Mouse (Mus musculus): ENCODE results near the gene Fblim1.
A peak's percentile ranks its signal among the peaks of the same experiment; 100 is the strongest.

Fblim1 gene

GRCm38 (mm10) chr4:141600364-141600763 lies 5.5 kb downstream of the Fblim1 start:
- no peak for DNase-seq (ENCODE audit: low read depth, low spot score)

DNA sequence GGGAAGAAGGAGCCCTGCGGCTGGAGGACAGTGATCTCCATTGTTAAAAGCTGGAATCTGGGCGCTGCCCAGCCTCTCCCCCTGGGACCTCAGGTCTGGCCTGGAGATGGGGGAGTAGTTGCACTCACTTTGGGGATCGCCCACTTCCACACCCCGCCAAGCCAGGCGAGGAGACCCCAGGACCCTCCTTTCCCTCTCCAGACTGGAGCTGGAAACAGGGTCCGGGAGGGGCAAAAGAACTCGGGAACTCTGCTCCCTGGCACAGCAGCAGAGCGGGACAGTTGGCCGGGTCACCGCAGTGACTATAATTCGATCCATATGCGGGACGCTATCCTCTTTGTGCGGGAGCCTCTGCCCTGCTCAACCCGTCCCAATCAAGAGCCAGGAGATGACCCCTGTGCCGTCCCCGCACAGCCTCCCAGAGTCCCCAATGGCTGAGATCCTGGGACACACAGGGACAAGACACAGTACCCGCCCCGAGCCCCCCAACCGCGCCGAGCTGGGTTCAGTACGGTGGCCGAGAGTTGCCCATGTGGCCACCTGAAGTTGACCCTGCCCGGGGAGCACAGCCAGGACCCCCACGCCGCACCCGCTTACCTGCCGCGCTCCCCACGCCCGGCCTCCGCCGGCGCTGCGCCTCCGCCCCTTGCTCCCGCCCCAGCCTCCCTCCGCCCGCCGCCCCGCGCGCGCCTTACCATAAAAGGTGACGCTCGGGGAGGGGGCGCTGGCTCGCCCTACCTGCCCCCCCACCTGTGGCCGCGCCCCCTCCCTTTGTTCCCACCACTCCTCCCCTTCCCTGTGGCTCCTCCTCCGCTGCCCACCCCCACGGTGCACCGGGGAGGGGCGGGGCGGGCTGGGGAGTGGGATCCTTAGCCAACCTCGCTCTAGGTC lies 6.4 kb downstream of the Fblim1 start:
- DNase-seq (ENCODE audit: low read depth, low spot score): no peak

GRCm38 (mm10) chr4:141598894-141599250 lies 7.0 kb downstream of the Fblim1 start:
- DNase-seq (ENCODE audit: low read depth, low spot score): no peak

DNA sequence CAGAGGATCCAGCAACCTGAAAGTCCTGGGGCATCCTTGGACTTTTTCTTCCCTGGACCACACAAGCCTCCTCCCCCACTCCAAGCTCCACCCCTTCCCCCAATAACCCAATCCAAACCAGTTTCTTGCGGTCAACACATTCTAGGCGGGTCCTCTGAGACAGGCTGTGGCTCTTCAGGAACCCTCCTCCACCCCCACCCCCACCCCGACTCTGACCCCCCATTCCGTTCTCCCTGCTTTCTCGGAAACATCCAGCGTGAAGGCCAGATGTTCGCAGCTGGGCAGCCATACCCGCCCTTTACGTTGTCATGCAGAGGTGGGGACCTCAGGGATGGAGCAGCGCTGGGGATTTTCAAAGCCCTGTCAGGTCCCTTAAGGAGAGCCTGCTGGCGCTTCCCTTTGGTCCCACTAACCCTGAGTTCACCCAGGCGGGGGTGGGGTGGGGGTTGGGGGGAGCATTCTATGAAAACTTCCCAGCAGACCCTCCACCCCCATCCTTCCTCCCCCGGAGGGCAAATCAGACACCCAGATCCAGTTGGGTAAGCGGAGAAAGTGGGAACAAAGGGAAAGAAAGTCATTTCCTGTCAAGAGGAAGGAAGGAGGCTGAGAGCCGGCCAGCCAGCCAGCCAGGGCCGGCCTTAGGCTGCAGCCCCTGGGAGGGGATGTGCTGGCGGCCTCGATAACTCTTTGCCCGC lies 7.5 kb downstream of the Fblim1 start:
- DNase-seq (ENCODE audit: low read depth, low spot score): no peak

DNA sequence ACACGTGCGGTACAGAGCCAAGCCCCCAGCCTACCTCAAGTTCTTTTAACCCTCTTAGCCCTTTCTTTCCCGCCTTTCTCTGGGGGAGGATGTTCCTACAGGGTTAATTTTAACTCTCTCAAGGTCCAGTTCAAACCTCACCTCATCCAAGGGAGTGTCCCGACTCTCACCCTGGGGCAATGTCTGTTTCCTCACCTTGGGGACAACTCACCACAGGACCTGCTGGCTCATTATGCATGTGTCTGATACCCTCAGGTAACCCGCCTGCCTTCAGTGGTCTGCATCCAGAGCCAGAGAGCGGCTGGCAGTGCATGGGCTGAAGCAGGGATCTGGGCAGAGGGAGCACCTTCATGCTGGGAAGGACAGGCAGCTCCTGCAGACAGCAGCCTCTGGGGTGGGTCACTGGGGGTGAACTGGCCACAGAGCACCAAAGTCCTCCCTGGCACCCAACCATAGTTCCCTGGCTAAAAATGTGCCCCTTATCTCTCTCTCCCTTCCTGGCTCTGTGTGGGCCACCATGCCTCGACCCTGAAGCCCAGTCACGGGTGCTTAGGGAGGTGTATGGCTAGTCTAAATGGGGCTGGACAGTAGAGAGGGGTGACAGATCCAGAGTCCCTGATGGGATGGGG lies 9.1 kb downstream of the Fblim1 start:
- no peak for DNase-seq (ENCODE audit: low read depth, low spot score)

DNA sequence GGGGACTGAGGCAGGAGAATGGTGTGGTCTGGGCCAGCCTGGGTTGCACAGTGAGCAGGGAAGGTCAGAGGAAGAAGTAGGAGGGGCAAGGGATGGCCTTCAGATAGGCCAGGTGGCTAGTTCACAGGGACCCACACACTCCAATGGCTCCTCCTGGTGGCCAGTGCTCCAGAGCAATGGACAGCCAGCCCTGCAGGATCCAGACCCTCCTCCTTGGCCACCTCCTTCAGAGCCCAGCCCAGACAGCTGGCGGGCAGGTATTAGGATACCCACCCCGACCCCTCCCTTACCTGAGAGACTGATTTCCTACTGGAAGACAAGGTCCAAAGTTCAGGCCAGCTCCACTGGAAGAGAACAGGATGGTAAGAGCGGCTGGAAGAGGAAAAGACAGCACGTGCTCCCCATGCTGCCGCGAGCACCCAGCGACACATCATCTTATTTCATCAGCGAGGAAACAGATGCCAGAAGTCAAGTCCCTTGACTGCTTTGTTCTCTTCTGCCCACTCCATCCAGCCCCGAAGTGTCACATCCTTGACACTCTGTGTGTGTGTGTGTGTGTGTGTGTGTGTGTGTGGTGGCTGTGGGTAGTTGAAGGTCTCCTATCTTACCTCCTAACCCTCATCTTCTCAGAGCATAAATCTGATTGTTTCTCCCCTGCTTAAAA lies 10.2 kb downstream of the Fblim1 start:
- DNase-seq (ENCODE audit: low read depth, low spot score): no peak

GRCm38 (mm10) chr4:141595138-141595537 lies 10.8 kb downstream of the Fblim1 start:
- DNase-seq (ENCODE audit: low read depth, low spot score): no peak

GRCm38 (mm10) chr4:141591547-141591946 lies 14.3 kb downstream of the Fblim1 start:
- DNase-seq (ENCODE audit: low read depth, low spot score): no peak

DNA sequence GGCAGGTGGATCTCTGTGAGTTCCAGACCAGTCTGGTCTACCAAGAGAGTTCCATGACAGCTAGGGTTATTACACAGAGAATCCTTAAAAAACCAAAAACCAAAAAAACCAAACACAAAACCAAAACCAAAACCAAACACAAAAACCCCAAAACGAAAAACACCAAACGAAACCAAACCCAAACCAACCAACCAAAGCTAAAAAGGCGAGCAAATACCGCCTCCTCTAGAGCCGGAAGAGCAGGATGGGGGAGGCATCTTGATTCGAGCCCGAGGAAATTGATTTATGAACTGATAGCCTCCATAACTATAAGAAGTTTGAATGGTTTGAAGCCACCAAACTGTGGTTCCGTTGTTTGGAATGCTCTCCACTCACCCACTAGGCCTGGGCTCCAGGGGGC lies 22.0 kb downstream of the Fblim1 start:
- DNase-seq (ENCODE audit: low read depth, low spot score): no peak

- no peak for DNase-seq (ENCODE audit: low read depth, low spot score)
Measured at GRCm38 (mm10) chr4:141581051-141581450, 24.8 kb downstream of the Fblim1 start.

DNA sequence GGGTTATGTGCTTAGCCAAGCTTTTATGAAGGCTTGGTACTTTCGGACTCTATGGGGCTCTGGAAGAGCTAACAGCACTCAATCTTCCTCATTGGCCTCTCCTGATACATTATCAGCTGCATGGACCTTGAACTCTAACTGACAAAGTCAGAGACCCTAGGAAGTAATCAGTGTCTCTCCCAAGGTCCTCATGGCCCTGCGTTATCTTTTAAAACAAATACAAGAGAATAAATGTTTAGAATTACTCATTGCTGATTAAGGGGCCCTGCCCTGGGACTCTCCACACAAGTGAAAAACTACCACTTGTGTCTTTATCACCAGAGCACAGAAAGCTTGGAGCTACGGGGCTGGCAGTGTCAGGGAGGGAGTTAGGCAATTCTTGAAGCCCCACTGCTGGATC lies 27.1 kb downstream of the Fblim1 start:
- DNase-seq (ENCODE audit: low read depth, low spot score): no peak

- no peak for DNase-seq (ENCODE audit: low read depth, low spot score)
Measured at GRCm38 (mm10) chr4:141576877-141577276, 29.0 kb downstream of the Fblim1 start.

- DNase-seq (ENCODE audit: low read depth, low spot score): no peak
Measured at GRCm38 (mm10) chr4:141576404-141576803, 29.5 kb downstream of the Fblim1 start.

- no peak for DNase-seq (ENCODE audit: low read depth, low spot score)
Measured at GRCm38 (mm10) chr4:141574789-141575702, 30.9 kb downstream of the Fblim1 start.

- no peak for DNase-seq (ENCODE audit: low read depth, low spot score)
Measured at GRCm38 (mm10) chr4:141573359-141573966, 32.4 kb downstream of the Fblim1 start.

GRCm38 (mm10) chr4:141572668-141573358 lies 33.1 kb downstream of the Fblim1 start:
- DNase-seq (ENCODE audit: low read depth, low spot score): no peak

GRCm38 (mm10) chr4:141571934-141572333 lies 34.0 kb downstream of the Fblim1 start:
- DNase-seq (ENCODE audit: low read depth, low spot score): no peak

- no peak for DNase-seq (ENCODE audit: low read depth, low spot score)
Measured at GRCm38 (mm10) chr4:141571337-141571739, 34.6 kb downstream of the Fblim1 start.

DNA sequence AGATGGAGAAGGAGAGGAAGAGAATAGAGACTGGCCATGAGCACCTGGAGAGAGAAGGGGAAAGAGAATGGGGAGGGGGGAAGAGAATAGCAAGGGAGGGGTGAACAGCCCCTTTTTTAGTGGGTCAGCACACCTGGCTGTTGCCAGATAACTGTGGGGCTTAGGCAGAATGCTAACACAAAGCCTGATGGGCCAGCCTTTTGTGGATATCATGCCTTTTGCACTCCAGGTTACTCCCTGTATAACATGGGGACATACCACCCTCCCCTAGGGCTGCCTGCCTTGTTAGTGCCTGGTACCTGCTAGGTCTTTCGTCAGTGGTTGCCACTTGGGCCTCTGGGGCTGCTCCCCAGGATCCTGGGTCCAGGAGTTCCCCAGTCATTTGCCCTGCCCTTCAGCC lies 35.1 kb downstream of the Fblim1 start:
- DNase-seq (ENCODE audit: low read depth, low spot score): no peak

- peak; percentile 88 for DNase-seq (ENCODE audit: low read depth, low spot score)
Measured at GRCm38 (mm10) chr4:141570004-141570403, 35.9 kb downstream of the Fblim1 start.
